Mouse (Mus musculus) liver, adult 2 months (tissue): ENCODE results near the gene Rapgef2.

Source experiments
- CTCF ChIP-seq: fragments of 200-500 bp; IDR thresholded peaks from 2 replicates; pipeline ENCODE4 v1.5.1; 2011; ENCODE audit warnings: low read depth, low read length, control low read depth
- POLR2A ChIP-seq: fragments of 200-500 bp; IDR thresholded peaks from 2 replicates; pipeline ENCODE4 v1.6.1; 2011; ENCODE audit warnings: low read length, control low read depth; ENCODE audit not compliant: insufficient read depth; ENCODE audit errors: extremely low read depth

DNA sequence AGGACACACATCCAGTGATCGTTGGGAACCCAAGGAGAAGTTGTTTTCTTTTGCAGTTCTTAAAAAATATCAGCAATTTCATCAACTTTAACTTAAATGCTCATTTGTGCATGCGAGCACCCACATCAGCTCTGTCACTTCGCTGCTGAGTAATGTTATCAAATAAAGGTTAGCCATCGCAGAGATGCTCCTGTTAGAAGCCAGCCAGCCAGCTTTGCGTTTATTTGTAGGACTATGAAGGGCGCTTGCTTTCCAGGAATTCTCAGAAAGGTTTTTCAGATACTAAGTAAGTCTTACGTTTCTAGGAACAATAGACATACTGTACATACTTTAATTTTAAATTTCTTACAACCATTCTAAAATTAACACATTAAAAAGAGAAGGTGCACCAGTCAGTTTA, 185.5 kb downstream of the Rapgef2 start:
- TF ChIP-seq POLR2A (no peak), CTCF (no peak)
